Mouse (Mus musculus): ENCODE measurements around the gene Dnajb8. TPM values are rescaled to one million over a fixed set of nuclear protein-coding genes. Genes with fewer than 3 reads are reported as not detected.

The Dnajb8 gene
- polyA plus RNA-seq, 1 experiment from 2014 or later = not detected

GRCm38 (mm10) chr6:88208321-88208720 lies 13.7 kb upstream of the Dnajb8 start:
- ATAC-seq (ENCODE audit: low FRiP score, low TSS enrichment) (no peak), DNase-seq (no peak)
- H3K4me1 ChIP-seq (ENCODE audit: control insufficient read depth, insufficient read depth, low read length) = 0 out of 2 replicates have a peak, but pooled peaks cover 5% of the 10 kb centered on the region
- H3K9me3 ChIP-seq (ENCODE audit: control insufficient read depth, low read length) = no peaks in the 10 kb centered on the region
- no peak overlapping the region for H3K4me3 ChIP-seq (replicated peaks; ENCODE audit: low read depth, low read length)
- WGBS = 92% methylated on average over 3 of the region's 3 CpGs
- no peaks in the 10 kb centered on the region for H3K36me3 ChIP-seq (ENCODE audit: control insufficient read depth, insufficient read depth, low read length)
- no peak overlapping the region for H3K4me2 ChIP-seq (ENCODE audit: low read length)
- H3K27ac ChIP-seq (replicated peaks; ENCODE audit: low read depth, low read length) = no peak overlapping the region
- no peak overlapping the region for H3K9ac ChIP-seq (replicated peaks; ENCODE audit: low read length)
- H3K27me3 ChIP-seq (ENCODE audit: control insufficient read depth, insufficient read depth, low read length) = peaks cover 41% of the 10 kb centered on the region

DNA sequence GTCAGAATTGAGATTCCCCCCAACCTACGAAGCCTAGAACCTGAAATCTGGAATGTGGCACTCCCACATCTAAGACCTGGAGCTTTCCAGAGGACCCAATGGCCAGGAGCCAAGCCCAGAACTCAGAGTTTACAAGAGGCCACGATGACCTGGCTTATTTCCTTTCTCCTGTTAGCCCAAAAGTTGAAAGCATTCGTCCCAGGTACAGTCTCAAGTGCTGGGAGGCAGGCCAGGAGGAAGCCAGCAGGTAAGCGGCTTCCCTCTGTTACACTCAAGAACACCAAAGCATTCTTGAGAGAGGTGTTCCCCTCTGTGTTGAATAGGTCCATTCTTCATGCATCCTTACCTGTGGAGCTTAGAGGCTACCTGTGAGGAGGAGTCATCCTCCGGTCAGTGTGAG lies 12.6 kb upstream of the Dnajb8 start:
- DNase-seq = no peak
- Histone ChIP-seq H3K4me1 (ENCODE audit: control insufficient read depth, insufficient read depth, low read length) (0 out of 2 replicates have a peak, but pooled peaks cover 2% of the 10 kb centered on the region), H3K36me3 (ENCODE audit: control insufficient read depth, insufficient read depth, low read length) (no peaks in the 10 kb centered on the region), H3K4me3 (replicated peaks; ENCODE audit: low read depth, low read length) (no peak overlapping the region), H3K4me2 (ENCODE audit: low read length) (no peak overlapping the region), H3K9ac (replicated peaks; ENCODE audit: low read length) (no peak overlapping the region), H3K9me3 (ENCODE audit: control insufficient read depth, low read length) (no peaks in the 10 kb centered on the region), H3K27ac (replicated peaks; ENCODE audit: low read depth, low read length) (no peak overlapping the region), H3K27me3 (ENCODE audit: control insufficient read depth, insufficient read depth, low read length) (peaks cover 29% of the 10 kb centered on the region)
- ATAC-seq (ENCODE audit: low FRiP score, low TSS enrichment) = no peak
- WGBS = 82% methylated on average over 5 of the region's 5 CpGs

DNA sequence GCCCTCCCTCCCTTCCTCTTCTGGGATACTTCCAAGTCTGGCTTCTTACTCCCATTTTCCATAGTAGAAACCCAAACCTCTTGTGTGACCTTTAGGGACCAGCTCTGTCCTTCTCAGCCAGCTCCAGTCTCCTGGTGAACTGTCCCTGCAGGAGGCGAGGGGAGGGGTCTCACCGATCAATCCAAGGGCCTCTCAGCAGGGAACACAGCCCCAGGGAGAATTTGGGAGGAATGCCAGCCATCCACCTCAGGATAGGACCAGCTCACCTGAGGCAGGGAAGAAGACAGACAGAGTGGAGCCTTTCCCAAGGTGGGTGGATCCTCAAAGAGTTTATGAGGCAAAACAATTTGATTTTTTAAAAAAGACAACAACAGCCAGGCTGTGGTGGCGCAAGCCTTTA lies 11.9 kb upstream of the Dnajb8 start:
- no peak for ATAC-seq (ENCODE audit: low FRiP score, low TSS enrichment)
- H3K9me3 ChIP-seq (ENCODE audit: control insufficient read depth, low read length) = no peaks in the 10 kb centered on the region
- no peak overlapping the region for H3K27ac ChIP-seq (replicated peaks; ENCODE audit: low read depth, low read length)
- no peak overlapping the region for H3K4me2 ChIP-seq (ENCODE audit: low read length)
- no peak overlapping the region for H3K9ac ChIP-seq (replicated peaks; ENCODE audit: low read length)
- 59% methylated on average over 3 of the region's 3 CpGs for WGBS
- no peak for DNase-seq
- H3K27me3 ChIP-seq (ENCODE audit: control insufficient read depth, insufficient read depth, low read length) = peaks cover 23% of the 10 kb centered on the region
- no peaks in the 10 kb centered on the region for H3K4me1 ChIP-seq (ENCODE audit: control insufficient read depth, insufficient read depth, low read length)
- no peak overlapping the region for H3K4me3 ChIP-seq (replicated peaks; ENCODE audit: low read depth, low read length)
- no peaks in the 10 kb centered on the region for H3K36me3 ChIP-seq (ENCODE audit: control insufficient read depth, insufficient read depth, low read length)

DNA sequence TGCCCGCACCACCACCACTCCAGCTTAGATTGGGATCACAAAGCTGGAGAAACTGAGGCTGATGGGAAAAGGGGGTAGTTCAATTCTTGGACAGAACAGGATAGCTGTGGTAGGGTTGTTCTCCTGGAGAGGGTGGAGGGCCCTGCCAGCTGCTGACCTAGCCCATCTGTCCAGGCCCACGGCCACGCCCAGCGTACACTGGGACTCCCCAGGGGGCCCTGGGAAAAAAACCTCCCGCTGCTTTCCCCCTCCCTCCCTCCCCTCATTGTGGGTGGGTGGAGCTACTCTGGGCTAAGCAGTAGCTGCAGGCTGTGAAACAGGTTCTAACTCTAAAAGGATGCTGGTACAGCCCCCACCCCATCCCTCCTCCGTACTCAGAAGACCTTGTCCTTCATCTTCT lies 6.3 kb upstream of the Dnajb8 start:
- Histone ChIP-seq H3K4me1 (ENCODE audit: control insufficient read depth, insufficient read depth, low read length) (no peaks in the 10 kb centered on the region), H3K4me2 (ENCODE audit: low read length) (no peak overlapping the region), H3K9me3 (ENCODE audit: control insufficient read depth, low read length) (no peaks in the 10 kb centered on the region), H3K36me3 (ENCODE audit: control insufficient read depth, insufficient read depth, low read length) (no peaks in the 10 kb centered on the region), H3K4me3 (replicated peaks; ENCODE audit: low read depth, low read length) (no peak overlapping the region), H3K27ac (replicated peaks; ENCODE audit: low read depth, low read length) (no peak overlapping the region), H3K27me3 (ENCODE audit: control insufficient read depth, insufficient read depth, low read length) (no peaks in the 10 kb centered on the region), H3K9ac (replicated peaks; ENCODE audit: low read length) (no peak overlapping the region)
- ATAC-seq (ENCODE audit: low FRiP score, low TSS enrichment) = no peak
- DNase-seq = no peak
- 32% methylated on average over 6 of the region's 6 CpGs for WGBS

DNA sequence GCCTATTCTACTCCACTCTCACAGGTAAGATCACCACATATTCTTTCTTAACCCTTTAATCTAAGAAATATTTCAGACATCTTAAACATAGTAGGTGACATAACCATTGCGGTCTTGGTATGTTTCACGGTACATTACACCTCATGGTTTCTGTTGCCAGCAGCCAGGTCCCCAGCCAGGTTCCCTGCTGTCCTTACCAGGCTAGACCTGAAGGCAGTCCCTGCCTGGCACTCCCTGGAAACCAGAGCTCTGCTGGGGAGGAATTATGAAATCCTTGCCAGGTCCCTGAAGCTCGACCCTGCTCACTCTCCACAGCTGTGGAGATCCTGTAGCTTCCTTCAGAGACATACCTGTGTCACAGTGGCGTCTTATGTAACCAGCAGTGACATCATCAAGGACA lies 5.9 kb upstream of the Dnajb8 start:
- Histone ChIP-seq H3K36me3 (ENCODE audit: control insufficient read depth, insufficient read depth, low read length) (no peaks in the 10 kb centered on the region), H3K4me3 (replicated peaks; ENCODE audit: low read depth, low read length) (no peak overlapping the region), H3K4me1 (ENCODE audit: control insufficient read depth, insufficient read depth, low read length) (no peaks in the 10 kb centered on the region), H3K9me3 (ENCODE audit: control insufficient read depth, low read length) (no peaks in the 10 kb centered on the region), H3K27me3 (ENCODE audit: control insufficient read depth, insufficient read depth, low read length) (no peaks in the 10 kb centered on the region), H3K9ac (replicated peaks; ENCODE audit: low read length) (no peak overlapping the region), H3K27ac (replicated peaks; ENCODE audit: low read depth, low read length) (no peak overlapping the region), H3K4me2 (ENCODE audit: low read length) (no peak overlapping the region)
- DNase-seq (no peak), ATAC-seq (ENCODE audit: low FRiP score, low TSS enrichment) (no peak)
- 79% methylated on average over 4 of the region's 4 CpGs for WGBS

GRCm38 (mm10) chr6:88219094-88219493 lies 3.0 kb upstream of the Dnajb8 start:
- WGBS = 25% methylated on average over 4 of the region's 4 CpGs
- no peak overlapping the region for H3K4me2 ChIP-seq (ENCODE audit: low read length)
- H3K9ac ChIP-seq (replicated peaks; ENCODE audit: low read length) = no peak overlapping the region
- no peak for DNase-seq
- ATAC-seq (ENCODE audit: low FRiP score, low TSS enrichment) = no peak
- no peak overlapping the region for H3K4me3 ChIP-seq (replicated peaks; ENCODE audit: low read depth, low read length)
- no peaks in the 10 kb centered on the region for H3K9me3 ChIP-seq (ENCODE audit: control insufficient read depth, low read length)
- H3K27me3 ChIP-seq (ENCODE audit: control insufficient read depth, insufficient read depth, low read length) = no peaks in the 10 kb centered on the region
- no peak overlapping the region for H3K27ac ChIP-seq (replicated peaks; ENCODE audit: low read depth, low read length)
- no peaks in the 10 kb centered on the region for H3K36me3 ChIP-seq (ENCODE audit: control insufficient read depth, insufficient read depth, low read length)
- no peaks in the 10 kb centered on the region for H3K4me1 ChIP-seq (ENCODE audit: control insufficient read depth, insufficient read depth, low read length)

- Histone ChIP-seq H3K4me2 (ENCODE audit: low read length) (no peak overlapping the region), H3K36me3 (ENCODE audit: control insufficient read depth, insufficient read depth, low read length) (no peaks in the 10 kb centered on the region), H3K9ac (replicated peaks; ENCODE audit: low read length) (no peak overlapping the region), H3K9me3 (ENCODE audit: control insufficient read depth, low read length) (no peaks in the 10 kb centered on the region), H3K4me3 (replicated peaks; ENCODE audit: low read depth, low read length) (no peak overlapping the region), H3K4me1 (ENCODE audit: control insufficient read depth, insufficient read depth, low read length) (peaks cover 4% of the 10 kb centered on the region; the same call in 1 of the 2 replicates), H3K27me3 (ENCODE audit: control insufficient read depth, insufficient read depth, low read length) (no peaks in the 10 kb centered on the region), H3K27ac (replicated peaks; ENCODE audit: low read depth, low read length) (no peak overlapping the region; the same call in 1 of the 2 replicates)
- DNase-seq (peak; percentile 36), ATAC-seq (ENCODE audit: low FRiP score, low TSS enrichment) (peak; percentile 53; the same call in 1 of the 2 replicates)
- WGBS = 9% methylated on average over 5 of the region's 5 CpGs
These were observed 4.5 kb downstream of the Dnajb8 start for GRCm38 (mm10) chr6:88226570-88226994.

- no peak overlapping the region for H3K4me3 ChIP-seq (replicated peaks; ENCODE audit: low read depth, low read length)
- no peak overlapping the region for H3K9ac ChIP-seq (replicated peaks; ENCODE audit: low read length)
- H3K9me3 ChIP-seq (ENCODE audit: control insufficient read depth, low read length) = no peaks in the 10 kb centered on the region
- ATAC-seq (ENCODE audit: low FRiP score, low TSS enrichment) = no peak
- H3K4me1 ChIP-seq (ENCODE audit: control insufficient read depth, insufficient read depth, low read length) = peaks cover 4% of the 10 kb centered on the region; the same call in 1 of the 2 replicates
- no peak for DNase-seq
- 78% methylated on average over 7 of the region's 7 CpGs for WGBS
- H3K4me2 ChIP-seq (ENCODE audit: low read length) = no peak overlapping the region
- H3K27ac ChIP-seq (replicated peaks; ENCODE audit: low read depth, low read length) = no peak overlapping the region
- no peaks in the 10 kb centered on the region for H3K27me3 ChIP-seq (ENCODE audit: control insufficient read depth, insufficient read depth, low read length)
- no peaks in the 10 kb centered on the region for H3K36me3 ChIP-seq (ENCODE audit: control insufficient read depth, insufficient read depth, low read length)
These were observed 5.5 kb downstream of the Dnajb8 start for GRCm38 (mm10) chr6:88227537-88227936.

DNA sequence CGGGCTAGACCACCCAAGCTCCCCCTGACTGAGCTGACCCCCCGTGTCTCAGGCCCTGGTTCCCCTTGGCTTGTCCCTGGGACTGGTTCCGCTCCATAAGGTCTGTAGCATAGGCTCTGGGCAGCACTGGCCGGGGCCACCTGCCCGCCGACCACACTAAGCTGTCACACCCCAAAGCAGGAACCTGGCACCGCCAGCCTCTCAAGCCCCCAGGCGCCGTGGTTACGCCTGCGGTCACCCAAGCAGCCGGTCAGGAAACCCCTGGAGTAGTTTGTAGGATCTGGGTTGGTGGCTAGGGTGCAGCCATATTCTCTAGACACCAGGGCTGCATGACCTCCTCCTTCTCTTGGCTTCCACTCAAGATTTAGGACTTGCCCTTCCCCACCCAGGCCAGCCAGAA lies 7.2 kb downstream of the Dnajb8 start:
- Histone ChIP-seq H3K4me3 (replicated peaks; ENCODE audit: low read depth, low read length) (no peak overlapping the region), H3K4me2 (ENCODE audit: low read length) (no peak overlapping the region), H3K27me3 (ENCODE audit: control insufficient read depth, insufficient read depth, low read length) (no peaks in the 10 kb centered on the region), H3K9ac (replicated peaks; ENCODE audit: low read length) (no peak overlapping the region), H3K9me3 (ENCODE audit: control insufficient read depth, low read length) (no peaks in the 10 kb centered on the region), H3K27ac (replicated peaks; ENCODE audit: low read depth, low read length) (no peak overlapping the region), H3K4me1 (ENCODE audit: control insufficient read depth, insufficient read depth, low read length) (peaks cover 4% of the 10 kb centered on the region; the same call in 1 of the 2 replicates), H3K36me3 (ENCODE audit: control insufficient read depth, insufficient read depth, low read length) (no peaks in the 10 kb centered on the region)
- WGBS = 82% methylated on average over 12 of the region's 12 CpGs
- ATAC-seq (ENCODE audit: low FRiP score, low TSS enrichment) (no peak), DNase-seq (no peak)

Measured in midbrain, embryonic 14.5 days (tissue).